In genomic region chr12:91423125-91423820, GRCm38 (mm10) we compare ENCODE assay signal across 8 mouse cellular contexts. TPM values are rescaled to one million over a fixed set of nuclear protein-coding genes. Genes with fewer than 3 reads are reported as not detected.
A peak's percentile ranks its signal among the peaks of the same experiment; 100 is the strongest.
DNase-seq lines count a peak whose midpoint lies in the region.

No protein-coding gene starts in this region.

- peak; percentile 8 to 46 for DNase-seq in frontal cortex, postnatal 36 days (ENCODE audit: low spot score in 2 of 2)
- DNase-seq in frontal cortex, postnatal 10 days (ENCODE audit: low spot score in 2 of 2): no peak
- DNase-seq in right cerebral cortex, adult 18-20 months: peak; percentile 17
- DNase-seq in right cerebral cortex, postnatal 25 days: no peak
- DNase-seq in brain, adult 2 months (ENCODE audit: low read depth, low spot score): peak; percentile 82
- peak; percentile 29 for DNase-seq in heart, postnatal 4 days
- DNase-seq in lung, postnatal 10 days: peak; percentile 36
- peak; percentile 6 to 52 for DNase-seq in thymus, postnatal 10 days (ENCODE audit: low spot score in 2 of 2)

RNA-seq across cellular contexts. Expression of gene Tshr, which starts 38.9 kb away (rescaled TPM):
- total RNA-seq in heart, postnatal 4 days (2021): under 1 TPM; 0.05 to 0.07 TPM

RNA-seq across cellular contexts. Expression of gene Cep128, which starts 39.1 kb away (rescaled TPM):
- total RNA-seq in heart, postnatal 4 days (2021): 10 to 100 TPM; 17.1 to 19.1 TPM

Comparison
In these comparisons a context has a peak if more than half of its experiments do, and no peak if none do; other contexts are left out.
1. DNase-seq: peak in frontal cortex, postnatal 36 days (2 of 2), right cerebral cortex, adult 18-20 months (single experiment), brain, adult 2 months (single experiment), heart, postnatal 4 days (single experiment), lung, postnatal 10 days (single experiment) and thymus, postnatal 10 days (2 of 2); none in frontal cortex, postnatal 10 days (0 of 2) and right cerebral cortex, postnatal 25 days (single experiment).